Mouse (Mus musculus): ENCODE measurements around the gene Mlxipl. TPM values are rescaled to one million over a fixed set of nuclear protein-coding genes. Genes with fewer than 3 reads are reported as not detected.

The Mlxipl gene
- total RNA-seq, 2 experiments from 2014 or later: 59.1 to 71.7 TPM

DNA sequence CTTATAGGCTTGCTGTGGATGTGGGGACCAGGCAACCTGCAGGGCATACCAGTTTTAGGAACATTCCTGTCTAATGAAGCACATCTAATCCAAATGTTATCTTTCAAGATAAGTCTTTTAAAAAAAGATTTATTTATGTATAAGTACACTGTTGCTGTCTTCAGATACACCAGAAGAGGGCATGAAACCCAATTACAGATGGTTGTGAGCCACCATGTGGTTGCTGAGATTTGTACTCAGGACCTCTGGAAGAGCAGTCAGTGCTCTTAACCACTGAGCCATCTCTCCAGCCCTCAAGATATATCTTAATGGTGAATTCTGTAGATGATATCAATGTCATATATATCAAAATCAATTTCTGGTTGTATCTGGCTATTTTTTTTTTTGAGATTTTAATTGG lies 56.3 kb downstream of the Mlxipl start:
- DNase-seq: no peak

DNA sequence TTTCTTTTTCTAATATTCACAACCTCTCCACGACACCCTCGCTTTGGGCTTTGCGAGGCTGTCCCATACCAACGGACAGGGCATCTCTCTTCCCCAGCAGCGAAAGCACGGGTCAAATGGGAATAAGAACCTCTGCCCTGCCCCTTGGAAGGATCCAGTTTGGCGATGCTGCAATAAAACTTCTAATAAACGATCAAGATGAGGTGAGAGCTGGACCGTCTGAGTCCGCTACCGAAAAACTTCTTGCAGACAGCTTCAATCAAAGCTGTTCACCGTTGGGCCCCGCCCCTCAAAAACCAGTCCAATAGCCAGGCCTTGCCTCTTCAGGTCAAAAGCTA lies 59.0 kb downstream of the Mlxipl start:
- no peak for DNase-seq

DNA sequence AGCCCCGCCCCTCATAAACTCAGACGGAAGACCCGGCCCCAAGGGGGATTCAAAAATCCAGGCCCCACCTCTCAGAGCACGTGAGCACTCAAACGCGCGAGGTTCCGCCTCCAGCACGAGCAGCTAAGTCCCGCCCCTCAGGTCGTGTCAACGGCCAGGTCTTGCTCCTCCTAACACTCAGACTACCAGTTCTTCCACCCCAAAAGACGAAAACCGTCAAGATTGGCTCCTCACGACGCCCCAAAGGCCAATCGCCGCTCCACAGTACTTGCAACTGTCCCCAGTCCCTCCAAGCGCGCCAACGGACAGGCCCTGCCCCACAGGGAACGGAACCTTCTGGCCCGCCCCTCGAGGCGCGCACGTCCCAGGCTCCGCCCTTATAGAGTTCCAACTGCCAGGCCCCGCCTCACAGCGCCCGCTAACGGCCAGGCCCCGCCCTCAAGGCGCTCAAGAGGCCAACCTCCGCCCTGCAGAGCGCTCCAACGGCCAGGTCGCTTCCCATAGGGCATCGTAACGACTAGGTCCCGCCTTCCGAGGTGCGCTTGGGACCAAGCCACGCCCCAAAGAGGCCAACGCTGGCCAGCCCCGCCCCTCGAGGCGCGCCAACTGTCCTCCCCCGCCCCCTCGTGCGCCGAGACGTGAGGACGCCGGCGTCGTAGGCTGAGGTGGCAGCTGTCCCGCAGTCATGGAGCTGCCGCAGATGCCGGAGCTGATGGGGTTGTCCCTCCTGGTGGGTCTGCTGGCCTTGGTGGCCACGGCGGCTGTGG lies 59.5 kb downstream of the Mlxipl start, which contains the start of gene Tbl2:
Tbl2 (plus strand) TSS at position 605 of the 767 bp plus-strand sequence.
- DNase-seq: peak; percentile 99

GRCm38 (mm10) chr5:135149820-135150178 lies 60.1 kb downstream of the Mlxipl start:
- no peak for DNase-seq

- DNase-seq: no peak
These were observed 66.8 kb downstream of the Mlxipl start for GRCm38 (mm10) chr5:135156496-135156895.

- peak; percentile 69 for DNase-seq
These were observed 71.5 kb downstream of the Mlxipl start for GRCm38 (mm10) chr5:135161221-135161620.

- no peak for DNase-seq
These were observed 72.0 kb downstream of the Mlxipl start for GRCm38 (mm10) chr5:135161650-135162049.

GRCm38 (mm10) chr5:135162361-135162760 lies 72.7 kb downstream of the Mlxipl start:
- no peak for DNase-seq

- no peak for DNase-seq
These were observed 73.1 kb downstream of the Mlxipl start for GRCm38 (mm10) chr5:135162821-135163220.

DNA sequence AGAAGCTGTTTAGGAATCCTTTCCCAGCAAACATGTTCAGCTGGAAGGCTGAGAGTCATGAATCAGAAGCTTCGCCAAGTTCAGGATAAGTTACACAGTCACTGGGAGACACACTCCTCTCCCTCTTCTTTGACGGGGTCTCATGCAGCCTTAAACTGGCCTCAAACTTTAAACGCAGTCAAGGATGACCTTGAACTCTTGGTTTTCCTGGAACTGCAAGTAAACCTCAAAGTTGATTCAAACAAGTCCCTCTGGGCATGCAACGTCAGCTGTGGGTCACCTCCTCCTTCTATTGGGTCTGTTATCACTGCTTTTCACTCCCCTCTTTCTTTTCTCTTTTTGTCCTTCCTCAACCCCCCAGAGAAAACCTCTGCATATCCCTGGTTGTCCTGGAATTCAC lies 77.2 kb downstream of the Mlxipl start:
- DNase-seq: no peak

GRCm38 (mm10) chr5:135167469-135167868 lies 77.8 kb downstream of the Mlxipl start:
- DNase-seq: no peak

- DNase-seq: peak; percentile 97
These were observed 78.7 kb downstream of the Mlxipl start, which contains the start of gene Bcl7b for GRCm38 (mm10) chr5:135168063-135169062. TSS of gene Bcl7b (plus strand) at chr5:135168283.

- no peak for DNase-seq
These were observed 79.8 kb downstream of the Mlxipl start for GRCm38 (mm10) chr5:135169479-135169878.

GRCm38 (mm10) chr5:135171688-135172220 lies 82.1 kb downstream of the Mlxipl start:
- no peak for DNase-seq

DNA sequence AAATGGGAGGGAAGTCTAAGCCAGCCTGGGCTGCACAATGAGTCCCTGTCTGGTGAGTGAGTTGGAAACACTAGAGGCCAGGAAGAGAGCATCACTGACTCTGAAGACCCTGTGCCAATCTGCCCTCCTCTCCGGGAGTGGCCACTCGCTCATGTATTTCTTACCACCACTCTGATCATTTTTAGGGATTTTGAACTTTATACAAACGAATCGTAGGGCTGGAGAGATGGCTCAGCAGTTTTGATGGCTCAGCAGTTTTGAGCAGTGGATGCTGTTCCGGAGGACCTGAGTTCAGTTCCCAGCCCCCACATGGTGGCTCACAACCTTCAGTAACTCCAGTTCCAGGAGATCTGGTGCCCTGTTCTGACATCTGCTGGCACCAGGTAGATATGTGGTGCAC lies 83.3 kb downstream of the Mlxipl start:
- DNase-seq: no peak

DNA sequence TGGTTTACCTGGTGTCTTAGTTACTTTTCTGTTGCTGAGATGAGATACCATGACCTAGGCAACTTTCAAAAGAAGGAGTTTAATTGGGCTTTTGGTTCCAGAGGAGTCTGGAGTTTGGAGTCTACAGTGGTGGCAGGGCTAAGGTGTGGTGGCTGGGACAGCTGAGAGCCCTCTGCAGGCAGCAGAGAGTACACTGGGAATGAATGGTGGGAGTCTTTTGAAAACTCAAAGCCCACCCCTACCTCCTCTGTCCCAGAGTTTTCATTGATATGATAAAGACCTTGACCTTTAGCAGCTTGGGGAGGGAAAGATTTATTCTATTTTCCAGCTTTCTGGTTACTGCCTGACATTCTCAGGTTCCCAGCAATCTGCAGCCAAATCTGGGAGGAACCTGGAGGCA lies 85.4 kb downstream of the Mlxipl start:
- no peak for DNase-seq

GRCm38 (mm10) chr5:135178523-135178922 lies 88.8 kb downstream of the Mlxipl start:
- DNase-seq: no peak

GRCm38 (mm10) chr5:135178996-135179395 lies 89.3 kb downstream of the Mlxipl start:
- DNase-seq: no peak

GRCm38 (mm10) chr5:135179616-135180015 lies 89.9 kb downstream of the Mlxipl start:
- DNase-seq: no peak

- no peak for DNase-seq
These were observed 91.1 kb downstream of the Mlxipl start for GRCm38 (mm10) chr5:135180796-135181195.

DNA sequence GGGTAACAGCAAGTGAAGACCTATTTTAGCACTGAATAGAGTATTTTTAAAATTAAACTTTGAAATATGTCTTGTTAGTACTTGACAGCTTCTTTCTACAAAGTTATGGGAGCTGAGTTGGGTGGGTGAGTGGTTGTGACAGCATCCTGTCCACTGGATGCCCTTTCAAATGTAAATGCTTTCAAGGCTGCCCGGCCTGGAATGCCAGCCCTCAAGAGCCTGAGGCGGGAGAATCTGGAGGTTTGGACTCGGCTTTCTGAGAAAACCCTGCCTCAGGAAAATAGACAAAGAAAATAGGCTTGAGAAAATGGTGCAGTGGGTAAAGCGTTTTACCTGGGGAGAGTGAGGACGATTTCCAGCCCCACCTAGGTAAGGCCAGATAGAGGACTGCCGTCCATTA lies 92.1 kb downstream of the Mlxipl start:
- DNase-seq: no peak

DNA sequence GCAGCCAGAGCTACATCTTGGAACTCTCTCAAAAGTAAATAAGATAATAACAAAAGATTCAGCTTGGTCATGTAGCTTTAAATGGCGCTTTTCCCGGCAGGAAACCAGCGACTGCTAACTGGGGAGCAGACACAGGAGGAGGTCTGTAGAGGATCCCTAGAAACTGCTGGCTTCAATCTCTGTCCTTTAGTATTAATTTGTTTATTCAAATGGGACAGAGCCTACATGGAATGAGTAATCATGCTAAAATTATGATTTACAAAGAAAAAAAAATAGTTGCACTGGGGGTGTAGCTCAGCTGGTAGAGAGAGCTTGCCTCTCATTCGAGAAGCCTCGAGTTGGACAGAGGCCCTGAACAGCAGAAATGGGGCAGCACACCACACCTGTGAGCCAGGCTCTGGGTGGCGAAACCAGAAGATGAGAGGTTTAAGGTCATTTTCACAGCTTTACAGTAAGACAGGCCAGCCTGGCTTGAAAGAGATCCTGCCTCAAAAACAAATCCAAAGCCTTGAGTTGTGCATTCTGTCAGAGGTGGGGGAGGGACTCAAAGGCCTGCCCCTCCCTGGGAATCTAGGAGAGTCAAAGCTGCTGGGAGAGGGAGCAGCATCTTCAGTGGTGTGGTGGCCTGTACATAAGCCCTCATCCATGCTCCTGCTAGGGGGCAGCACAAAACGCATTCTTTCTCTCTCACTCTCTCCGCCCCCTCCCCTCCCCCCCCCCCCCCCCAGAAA lies 93.6 kb downstream of the Mlxipl start:
- DNase-seq: no peak

Data from adrenal gland, postnatal 10 days (tissue).